Mouse (Mus musculus) brain, embryonic 18.5 days (tissue): ENCODE measurements around the gene Gm21117.
"Not testable (repeated sequence)": the region's sequence is repeated elsewhere in the genome, so short reads cannot be mapped to it uniquely, and the experiment has no call there.

Experiments
- DNase-seq: peaks from one replicate; pipeline ENCODE4 v3.0.0-alpha.2; 2012; ENCODE audit warnings: low read depth, low spot score

The Gm21117 gene

DNA sequence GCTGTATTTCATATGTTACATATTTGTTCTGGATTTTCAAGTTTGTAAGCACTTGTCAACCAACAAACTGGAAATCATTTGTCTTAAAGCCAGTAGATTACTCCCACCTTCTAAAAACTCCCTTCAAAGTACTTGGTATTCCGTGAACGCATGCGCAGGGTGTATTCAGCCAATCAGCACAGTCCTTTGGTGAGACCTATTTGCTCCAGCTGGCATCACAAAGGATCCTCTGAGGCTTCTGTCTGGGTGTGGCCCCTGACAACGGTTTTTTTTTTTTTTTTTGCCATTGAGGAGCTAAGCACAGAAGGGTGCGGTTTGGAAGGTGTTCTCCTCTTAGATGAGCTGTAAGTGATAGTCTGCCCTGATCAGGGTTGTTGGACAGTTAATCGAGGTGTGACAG is at the start of gene Gm21117:
Gene Gm21117 (plus strand): TSS at position 301 of the 400 bp plus-strand sequence.
- DNase-seq: not testable (repeated sequence)
